Mouse (Mus musculus) NIH3T3 (cell line): ENCODE measurements around the gene Galns.
A peak's percentile ranks its signal among the peaks of the same experiment; 100 is the strongest.
"Not testable (repeated sequence)": the region's sequence is repeated elsewhere in the genome, so short reads cannot be mapped to it uniquely, and the experiment has no call there.

Experiments used
- DNase-seq: peaks from one replicate; pipeline ENCODE4 v3.0.0-alpha.2; 2012; ENCODE audit warnings: low read depth

The Galns gene

GRCm38 (mm10) chr8:122633205-122633604 is 21.9 kb upstream of the Galns start:
- DNase-seq = no peak

- not testable (repeated sequence) for DNase-seq
These were observed 20.9 kb upstream of the Galns start for GRCm38 (mm10) chr8:122632134-122632533.

- no peak for DNase-seq
These were observed 19.4 kb upstream of the Galns start for GRCm38 (mm10) chr8:122630696-122631095.

- DNase-seq = no peak
These were observed 18.1 kb upstream of the Galns start for GRCm38 (mm10) chr8:122629388-122629787.

GRCm38 (mm10) chr8:122626896-122627295 is 15.6 kb upstream of the Galns start:
- no peak for DNase-seq

- DNase-seq = no peak
These were observed 14.5 kb upstream of the Galns start for GRCm38 (mm10) chr8:122625811-122626210.

GRCm38 (mm10) chr8:122624653-122625052 is 13.4 kb upstream of the Galns start:
- no peak for DNase-seq

GRCm38 (mm10) chr8:122623844-122624642 is 12.8 kb upstream of the Galns start:
- no peak for DNase-seq

- no peak for DNase-seq
These were observed 11.5 kb upstream of the Galns start, which contains the start of gene Pabpn1l for GRCm38 (mm10) chr8:122622727-122623126. Gene Pabpn1l (minus strand): TSS chr8:122622739.

- DNase-seq = no peak
These were observed 9.2 kb upstream of the Galns start for GRCm38 (mm10) chr8:122620446-122620845.

GRCm38 (mm10) chr8:122618660-122619378 is 7.6 kb upstream of the Galns start:
- DNase-seq = no peak

- DNase-seq = peak; percentile 93
These were observed 6.8 kb upstream of the Galns start for GRCm38 (mm10) chr8:122617947-122618546.

GRCm38 (mm10) chr8:122616181-122616905 is 5.1 kb upstream of the Galns start:
- peak; percentile 65 for DNase-seq

GRCm38 (mm10) chr8:122610612-122611277 is 518 bp downstream of the Galns start:
- no peak for DNase-seq

GRCm38 (mm10) chr8:122610209-122610608 is 1.1 kb downstream of the Galns start:
- no peak for DNase-seq

GRCm38 (mm10) chr8:122606810-122607209 is 4.5 kb downstream of the Galns start:
- DNase-seq = no peak

- DNase-seq = no peak
These were observed 5.9 kb downstream of the Galns start for GRCm38 (mm10) chr8:122605367-122605766.

- no peak for DNase-seq
These were observed 6.6 kb downstream of the Galns start for GRCm38 (mm10) chr8:122604640-122605039.

GRCm38 (mm10) chr8:122600666-122601065 is 10.6 kb downstream of the Galns start:
- no peak for DNase-seq

GRCm38 (mm10) chr8:122596031-122596430 is 15.2 kb downstream of the Galns start:
- no peak for DNase-seq

GRCm38 (mm10) chr8:122593783-122594507 is 17.3 kb downstream of the Galns start:
- no peak for DNase-seq
